Mouse (Mus musculus): ENCODE data around the gene Kbtbd7.

The Kbtbd7 gene

GRCm38 (mm10) chr14:79425979-79426729 is at the start of gene Kbtbd7:
Gene Kbtbd7 (plus strand): TSS chr14:79426511.
- DNase-seq = peak; percentile 95

- no peak for DNase-seq
These were observed 49.3 kb upstream of the Kbtbd7 start for GRCm38 (mm10) chr14:79377041-79377440.

GRCm38 (mm10) chr14:79383120-79383519 is 43.2 kb upstream of the Kbtbd7 start:
- no peak for DNase-seq

- DNase-seq = no peak
These were observed 38.0 kb upstream of the Kbtbd7 start for GRCm38 (mm10) chr14:79388304-79388703.

- peak; percentile 11 for DNase-seq
These were observed 36.7 kb upstream of the Kbtbd7 start for GRCm38 (mm10) chr14:79389438-79390264.

GRCm38 (mm10) chr14:79390265-79390926 is 35.9 kb upstream of the Kbtbd7 start, which contains the start of gene Naa16:
Gene Naa16 (minus strand): TSS chr14:79390778.
- peak; percentile 97 for DNase-seq

GRCm38 (mm10) chr14:79393289-79393688 is 33.0 kb upstream of the Kbtbd7 start:
- peak; percentile 14 for DNase-seq

GRCm38 (mm10) chr14:79394564-79394963 is 31.7 kb upstream of the Kbtbd7 start:
- peak; percentile 68 for DNase-seq

- DNase-seq = peak; percentile 70
These were observed 28.8 kb upstream of the Kbtbd7 start, which contains the start of gene Mtrf1 for GRCm38 (mm10) chr14:79397321-79398122. Gene Mtrf1 (plus strand): TSS chr14:79397772.

- no peak for DNase-seq
These were observed 18.7 kb upstream of the Kbtbd7 start for GRCm38 (mm10) chr14:79407641-79408040.

GRCm38 (mm10) chr14:79409278-79409830 is 17.0 kb upstream of the Kbtbd7 start:
- no peak for DNase-seq

GRCm38 (mm10) chr14:79410662-79411061 is 15.6 kb upstream of the Kbtbd7 start:
- DNase-seq = no peak

GRCm38 (mm10) chr14:79413121-79413520 is 13.2 kb upstream of the Kbtbd7 start:
- DNase-seq = no peak

GRCm38 (mm10) chr14:79420083-79420685 is 6.1 kb upstream of the Kbtbd7 start:
- no peak for DNase-seq

- DNase-seq = peak; percentile 18
These were observed 537 bp downstream of the Kbtbd7 start for GRCm38 (mm10) chr14:79426730-79427365.

GRCm38 (mm10) chr14:79434068-79434467 is 7.8 kb downstream of the Kbtbd7 start:
- DNase-seq = no peak

- no peak for DNase-seq
These were observed 14.3 kb downstream of the Kbtbd7 start for GRCm38 (mm10) chr14:79440655-79441054.

- DNase-seq = no peak
These were observed 15.1 kb downstream of the Kbtbd7 start for GRCm38 (mm10) chr14:79441441-79441840.

GRCm38 (mm10) chr14:79444601-79445000 is 18.3 kb downstream of the Kbtbd7 start:
- DNase-seq = no peak

- DNase-seq = no peak
These were observed 18.8 kb downstream of the Kbtbd7 start for GRCm38 (mm10) chr14:79445055-79445620.
